ENCODE assay signal across 15 mouse cellular contexts in genomic region chr6:126080531-126080930, GRCm38 (mm10).
"Had no signal": no experiment of that assay in that cellular context is flagged by ENCODE, and none has a peak within 500 bp of the region (broad histone marks: within the 10 kb centered on the region; RNA-seq: fewer than 3 reads in every experiment).

No protein-coding gene starts in this region.

- DNase-seq: right cerebral cortex, adult 18-20 months; right cerebral cortex, postnatal 14 days; right cerebral cortex, postnatal 25 days; right cerebral cortex, postnatal 4 days; spleen, adult 18-20 months; thymus, adult 18-20 months; thymus, adult 2 months; thymus, postnatal 14 days; thymus, postnatal 25 days; thymus, postnatal 36 days; thymus, postnatal 4 days had no signal

- H3K4me1 ChIP-seq: neural tube, embryonic 13.5 days; neural tube, embryonic 15.5 days; stomach, embryonic 15.5 days had no signal

- H3K4me2 ChIP-seq: neural tube, embryonic 13.5 days; neural tube, embryonic 15.5 days; stomach, embryonic 15.5 days had no signal

- H3K27me3 ChIP-seq: neural tube, embryonic 13.5 days; neural tube, embryonic 15.5 days; stomach, embryonic 15.5 days had no signal

- H3K36me3 ChIP-seq: neural tube, embryonic 13.5 days; neural tube, embryonic 15.5 days; stomach, embryonic 15.5 days had no signal

- H3K9ac ChIP-seq: neural tube, embryonic 13.5 days; neural tube, embryonic 15.5 days; stomach, embryonic 15.5 days had no signal

- H3K4me3 ChIP-seq: neural tube, embryonic 13.5 days; neural tube, embryonic 15.5 days; stomach, embryonic 15.5 days had no signal

- H3K27ac ChIP-seq: neural tube, embryonic 13.5 days; neural tube, embryonic 15.5 days; stomach, embryonic 15.5 days; stomach, postnatal 0 days had no signal

- H3K9me3 ChIP-seq: neural tube, embryonic 13.5 days; neural tube, embryonic 15.5 days; stomach, embryonic 15.5 days had no signal
